Mouse (Mus musculus): ENCODE results near the gene Zfp69.

Gene Zfp69

DNA sequence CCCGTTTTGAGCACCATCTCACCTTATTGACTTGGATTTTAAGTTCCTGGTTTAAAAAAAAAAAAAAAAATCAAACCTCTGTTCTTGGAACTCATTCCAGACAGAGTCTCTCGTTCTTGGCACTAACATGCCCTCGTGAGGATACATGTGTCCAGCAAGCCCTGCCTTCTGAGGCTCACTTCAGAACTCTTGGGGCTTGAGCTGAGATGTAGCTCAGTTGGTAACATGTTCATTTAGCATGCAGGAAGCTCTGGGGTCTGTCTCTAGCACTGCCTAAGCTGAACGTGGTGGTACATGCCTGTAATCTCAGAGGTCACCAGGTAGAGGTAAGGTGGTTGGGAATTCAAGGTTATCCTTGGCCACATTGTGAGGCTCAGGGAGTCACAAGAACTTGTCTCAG, 65.4 kb downstream of the Zfp69 start:
- in situ Hi-C loops (cut with MseI, MboI): no loop called here

DNA sequence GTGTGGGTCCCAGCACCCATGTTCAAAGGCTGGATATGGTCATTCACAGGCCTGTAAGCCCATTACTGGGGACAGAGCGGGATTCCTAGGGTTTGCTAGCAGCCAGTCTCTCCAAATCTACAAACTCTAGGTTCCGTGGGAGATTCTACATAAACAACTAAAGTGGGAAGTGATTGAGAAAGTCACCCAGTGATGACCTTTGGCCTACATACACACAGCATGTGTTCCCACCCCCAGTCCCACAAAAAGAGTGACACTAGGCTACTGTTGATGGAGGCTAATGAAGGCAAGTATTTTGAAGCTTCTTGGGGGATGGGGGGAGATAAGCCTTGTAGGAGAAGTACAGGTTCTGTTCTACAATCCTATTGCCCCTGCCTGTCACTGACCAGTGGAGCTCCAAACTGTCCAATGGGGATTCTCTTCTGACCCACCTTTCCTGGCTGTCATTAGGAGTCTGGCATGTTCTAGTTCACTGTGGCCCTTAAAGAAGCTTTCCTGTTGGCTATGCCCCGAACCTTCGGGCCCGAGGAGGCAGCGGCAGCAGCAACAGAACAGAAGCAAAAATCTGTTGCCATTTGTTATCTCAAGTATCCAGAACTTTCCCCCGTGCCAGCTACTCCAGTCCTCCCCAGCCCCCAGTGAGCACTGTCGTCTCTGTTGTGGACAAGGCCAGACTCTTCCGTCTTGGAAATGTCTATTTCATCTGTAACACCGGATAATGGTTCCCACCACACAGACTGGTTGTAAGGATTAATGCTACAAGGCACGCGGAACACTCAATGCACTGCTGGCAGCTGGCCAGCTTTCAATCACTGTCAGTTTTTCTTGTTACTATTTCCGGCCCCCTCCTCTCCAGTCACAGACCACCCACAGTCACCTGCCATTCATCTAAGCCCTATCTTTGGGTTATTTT, 66.0 kb downstream of the Zfp69 start:
- in situ Hi-C loops (cut with MseI, MboI): no loop called here

DNA sequence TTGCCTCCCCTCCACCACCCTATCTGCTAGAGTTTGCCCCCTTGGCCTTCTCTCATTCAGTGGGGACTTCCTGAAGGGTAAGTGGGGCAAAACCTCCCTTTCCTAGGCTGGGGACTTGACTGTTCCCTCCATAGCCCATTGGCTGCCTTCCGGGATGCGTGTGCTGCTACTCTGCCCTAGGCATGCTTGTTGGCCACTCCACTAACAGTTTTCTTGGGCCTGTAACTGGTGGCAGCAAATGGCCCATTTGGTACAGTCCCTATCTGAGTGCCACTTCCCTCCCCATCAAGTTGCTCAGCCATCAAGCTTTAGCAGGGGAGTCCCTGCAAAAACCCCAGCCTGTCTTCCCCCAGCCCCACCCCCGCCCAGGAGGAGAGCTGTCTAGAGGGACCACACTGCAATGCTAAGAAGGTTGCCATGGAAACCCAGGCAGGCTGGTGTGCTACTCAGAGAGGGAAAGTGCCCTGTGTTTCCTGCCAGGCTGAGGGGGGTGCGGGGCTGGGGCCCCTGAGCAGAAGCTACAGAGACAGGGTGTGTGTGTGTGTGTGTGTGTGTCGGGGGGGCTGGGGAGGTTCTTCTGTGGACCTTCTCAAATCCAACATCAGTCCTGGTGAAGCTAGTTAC, 69.4 kb downstream of the Zfp69 start:
- in situ Hi-C loops (cut with MseI, MboI): no loop called here

DNA sequence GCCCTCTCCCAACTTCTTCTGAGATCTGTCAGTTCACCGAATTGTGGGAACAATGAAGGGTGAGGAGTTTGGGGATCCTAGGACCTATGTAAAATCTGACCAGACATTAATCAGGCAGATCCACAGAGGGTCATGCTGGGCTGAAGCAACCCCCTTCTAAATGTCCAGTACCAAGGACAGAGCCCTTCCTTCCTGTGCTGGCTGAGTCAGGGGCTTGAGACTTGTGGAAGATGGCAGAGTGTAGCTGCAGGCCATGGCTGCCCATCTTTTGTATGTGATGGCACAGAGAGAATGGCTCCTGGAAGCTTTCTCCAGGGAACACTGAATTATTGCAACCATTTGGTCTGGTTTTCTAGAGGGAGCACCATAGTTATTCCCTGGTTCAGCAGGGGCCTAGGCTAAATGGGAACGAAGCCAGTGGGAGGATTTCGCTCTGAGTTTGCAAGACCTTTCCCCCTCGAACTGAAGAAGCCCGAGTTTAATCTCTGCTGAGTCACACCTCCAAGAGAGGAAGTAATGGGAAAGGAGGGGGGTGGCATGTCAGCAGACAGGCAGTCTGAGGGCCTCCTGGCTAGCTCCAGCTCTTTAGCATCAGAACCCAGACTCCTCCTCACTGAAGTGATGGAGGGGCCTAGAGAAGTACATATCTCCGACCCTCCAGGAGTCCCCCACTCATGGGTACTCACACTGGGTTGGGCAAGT, 70.6 kb downstream of the Zfp69 start:
- in situ Hi-C loops (cut with MseI, MboI): no loop called here

Data from mouse trophoblast stem cell (cell line).